Mouse (Mus musculus): ENCODE data around the gene Mrpl41.

DNA sequence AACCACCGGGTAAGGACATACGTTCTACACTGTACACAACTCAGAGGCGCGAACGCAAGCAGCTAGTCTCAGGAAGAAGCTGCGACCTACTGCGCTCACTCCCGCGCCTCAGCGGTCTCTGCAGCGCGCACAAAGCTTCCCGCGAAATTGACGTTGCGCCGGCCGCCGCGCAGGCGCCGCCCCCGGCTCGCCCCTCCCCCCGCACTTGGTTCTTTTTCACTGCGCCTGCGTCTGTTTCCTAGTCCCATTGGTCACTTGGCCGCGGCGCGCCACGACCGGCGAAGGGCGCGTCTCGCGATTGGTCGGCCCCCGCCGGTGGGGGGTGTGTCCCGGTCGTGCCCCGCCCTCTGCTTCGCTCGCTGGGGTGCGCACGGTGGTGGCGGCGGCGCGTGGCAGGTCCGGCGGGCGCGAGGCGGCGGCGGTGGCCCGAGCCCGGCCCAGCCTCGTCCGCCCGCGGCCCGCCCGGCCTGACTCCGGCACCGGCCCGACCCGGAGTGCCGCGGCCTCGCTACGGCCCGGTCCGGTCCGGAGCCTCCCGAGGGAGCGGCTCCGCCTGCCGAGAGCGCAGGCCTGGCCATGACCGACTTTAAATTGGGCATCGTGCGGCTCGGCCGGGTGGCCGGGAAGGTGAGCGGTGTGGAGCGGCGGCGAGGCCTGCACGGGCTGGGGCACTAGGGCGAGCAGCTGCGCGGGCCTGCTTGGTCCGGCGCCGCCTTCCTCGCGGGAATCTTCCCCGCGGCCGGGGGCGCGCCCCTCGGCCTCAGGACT lies 25.3 kb downstream of the Mrpl41 start, which contains the start of gene Zmynd19:
- TF ChIP-seq GATA1 (IDR thresholded peaks at IDR 0.05; ENCODE audit: low read length) (no peak), TAL1 (IDR thresholded peaks at IDR 0.05; ENCODE audit: low read length) (no peak)

All from erythroblast, embryonic 14.5 days (primary cell).